Mouse (Mus musculus): ENCODE results near the gene Fbxo22.
A peak's percentile ranks its signal among the peaks of the same experiment; 100 is the strongest.
"Not testable (repeated sequence)": the region's sequence is repeated elsewhere in the genome, so short reads cannot be mapped to it uniquely, and the experiment has no call there.

Fbxo22 gene

DNA sequence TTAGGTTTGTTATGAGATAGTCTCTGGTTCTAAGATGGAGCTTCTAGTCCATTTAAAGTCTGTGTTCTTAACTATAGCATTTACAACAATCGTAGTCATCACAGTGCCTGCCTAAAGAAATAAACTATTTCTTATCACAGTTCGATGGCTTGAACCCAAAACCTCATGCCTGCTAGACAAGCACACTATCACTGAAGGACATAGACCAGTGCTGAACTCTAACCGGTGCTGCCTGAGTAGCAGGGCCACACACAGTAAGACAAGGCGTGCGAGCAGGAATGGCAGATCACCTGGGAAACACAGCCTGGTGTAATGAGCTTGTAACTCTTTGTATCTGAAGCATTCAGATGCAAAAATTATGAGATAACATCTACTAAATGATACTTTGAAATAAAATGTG is 32.1 kb downstream of the Fbxo22 start:
- no peak for DNase-seq

DNA sequence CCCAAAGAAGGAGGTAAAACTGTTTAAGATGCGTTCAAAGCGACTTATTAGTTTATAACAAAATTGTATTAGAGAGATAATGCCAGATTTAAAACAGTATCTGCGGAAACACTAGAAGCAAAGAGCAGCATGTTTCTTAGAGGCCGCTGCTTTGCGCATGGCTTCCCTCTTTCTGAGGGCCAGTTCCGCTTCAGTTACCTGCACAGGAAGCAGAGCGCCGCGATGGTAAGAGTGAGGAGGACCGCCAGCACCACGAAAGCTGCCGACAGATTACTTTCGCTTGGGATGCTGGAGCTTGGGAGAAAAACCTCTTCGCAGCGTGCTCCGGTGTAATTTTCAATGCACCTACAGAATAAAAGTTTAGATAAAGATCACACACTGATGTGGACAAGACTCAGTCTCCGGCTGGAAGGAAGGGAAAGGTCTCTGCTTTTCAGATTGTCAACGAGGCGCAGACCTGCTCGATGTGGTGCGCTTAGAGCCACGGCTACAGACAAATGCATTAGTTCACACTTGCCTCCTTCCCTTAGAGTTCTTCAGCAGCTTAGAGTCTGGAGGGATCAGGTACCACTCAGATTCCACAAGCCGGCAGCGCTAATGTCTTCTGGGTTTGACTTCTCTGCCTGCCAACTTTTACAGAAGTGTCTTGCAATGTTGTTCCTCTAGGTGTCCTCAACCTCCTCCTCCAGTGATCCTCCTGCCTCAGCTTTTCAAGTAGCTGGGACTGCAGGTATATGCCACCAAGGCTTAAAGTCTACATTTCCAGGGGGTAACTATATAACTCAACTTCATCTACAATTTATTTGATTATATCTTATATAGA is 33.3 kb downstream of the Fbxo22 start:
- DNase-seq: peak; percentile 26 to 31

DNA sequence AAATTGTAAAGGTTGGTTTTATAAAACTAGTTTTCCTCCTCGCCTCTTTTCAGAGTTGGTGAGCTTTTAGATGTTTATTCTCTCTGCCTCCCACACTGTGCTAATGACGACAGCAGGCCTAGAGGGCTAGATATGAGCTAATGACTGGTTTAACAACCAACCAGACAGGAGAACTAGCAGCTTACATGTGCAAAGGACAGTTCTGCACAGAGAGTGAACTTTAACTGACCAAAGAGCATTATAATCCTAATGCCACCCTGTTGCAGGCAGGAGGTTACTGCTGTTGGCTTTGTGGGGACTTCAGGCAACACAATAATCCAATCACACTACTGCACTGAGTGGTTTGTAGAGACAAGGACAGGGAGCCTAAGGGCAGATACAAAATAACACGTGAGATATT is 34.6 kb downstream of the Fbxo22 start:
- DNase-seq: no peak

DNA sequence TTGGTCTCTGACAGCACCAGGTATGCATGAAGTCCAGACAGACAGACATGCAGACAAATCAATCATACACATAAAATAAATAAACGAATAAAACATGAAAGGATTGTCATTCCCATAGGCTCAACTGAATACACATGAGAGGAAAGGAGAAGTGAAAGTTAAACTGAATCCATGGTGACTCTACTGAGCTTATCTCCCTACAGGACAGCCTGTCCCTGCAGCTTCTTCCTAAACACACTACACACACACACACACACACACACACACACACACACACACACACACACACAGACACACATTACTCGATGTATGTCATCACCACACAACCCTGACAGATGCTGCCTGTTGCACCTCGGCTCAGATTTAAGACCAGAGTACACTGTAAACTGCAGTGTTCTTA is 35.4 kb downstream of the Fbxo22 start:
- DNase-seq: no peak

DNA sequence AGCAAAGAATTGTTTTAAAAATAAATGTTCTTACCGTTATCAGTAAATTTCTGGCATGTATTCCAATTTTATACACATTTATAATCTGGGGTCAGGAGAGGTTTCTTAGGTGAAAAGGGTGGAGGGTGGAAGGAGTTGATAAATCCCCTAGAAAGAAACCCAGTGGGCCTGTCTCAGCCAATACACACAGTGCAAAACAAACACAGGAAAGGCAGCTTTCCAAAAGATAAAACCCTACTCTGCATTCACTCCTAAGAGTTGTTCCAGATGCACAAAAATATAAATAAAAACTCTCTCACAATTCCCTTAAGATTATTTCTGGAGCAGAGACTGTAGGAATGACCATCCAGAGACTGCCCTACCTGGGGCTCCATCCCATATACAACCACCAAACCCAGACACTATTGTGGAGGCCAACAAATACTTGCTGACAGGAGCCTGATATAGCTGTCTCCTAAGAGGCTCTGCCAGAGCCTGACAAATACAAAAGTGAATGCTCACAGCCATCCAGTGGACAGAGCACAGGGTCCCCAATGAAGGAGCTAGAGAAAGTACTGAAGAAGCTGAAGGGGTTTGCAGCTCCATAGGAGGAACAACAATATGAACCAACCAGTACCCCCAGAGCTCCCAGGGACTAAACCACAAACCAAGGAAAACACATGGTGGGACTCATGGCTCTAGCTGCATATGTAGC is 36.5 kb downstream of the Fbxo22 start:
- not testable (repeated sequence) for DNase-seq

DNA sequence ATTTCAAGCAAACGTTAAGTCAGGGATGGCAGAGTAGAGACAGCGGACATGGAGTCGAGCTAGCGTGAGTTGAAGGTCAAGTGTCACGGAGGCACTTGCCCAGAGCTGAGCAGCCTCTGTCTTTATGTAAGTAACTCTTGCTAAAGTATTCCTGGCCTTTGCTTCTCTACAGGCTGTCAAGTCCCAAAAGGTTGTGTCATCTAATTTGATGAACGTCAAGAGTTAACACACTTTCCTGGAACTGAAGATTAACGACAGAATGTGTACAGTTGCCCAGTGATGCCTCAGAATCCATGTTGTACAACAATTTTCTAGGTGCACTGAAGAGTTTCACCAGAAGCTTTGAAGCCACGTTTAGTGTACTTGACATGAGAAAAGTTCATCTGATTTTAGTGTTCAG is 37.7 kb downstream of the Fbxo22 start:
- no peak for DNase-seq

DNA sequence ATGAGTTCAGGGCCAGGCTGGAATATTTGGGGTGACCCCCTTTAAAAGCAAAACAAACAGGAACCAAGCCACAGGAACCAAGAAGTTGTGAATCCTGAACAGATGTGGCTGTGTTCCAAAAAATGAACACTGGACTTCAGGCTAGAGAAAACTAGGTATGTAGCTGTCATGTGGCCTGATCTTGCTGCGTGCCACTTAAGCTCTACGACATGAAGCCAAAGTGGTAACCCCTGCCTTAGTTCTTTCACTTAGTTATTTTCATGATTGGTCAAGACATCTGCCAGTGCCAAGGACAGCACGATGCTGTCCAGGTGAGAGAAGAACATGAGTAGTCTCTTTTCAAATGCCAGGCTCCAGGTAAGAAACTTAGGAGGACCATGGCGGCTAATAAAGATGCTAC is 38.2 kb downstream of the Fbxo22 start:
- no peak for DNase-seq

DNA sequence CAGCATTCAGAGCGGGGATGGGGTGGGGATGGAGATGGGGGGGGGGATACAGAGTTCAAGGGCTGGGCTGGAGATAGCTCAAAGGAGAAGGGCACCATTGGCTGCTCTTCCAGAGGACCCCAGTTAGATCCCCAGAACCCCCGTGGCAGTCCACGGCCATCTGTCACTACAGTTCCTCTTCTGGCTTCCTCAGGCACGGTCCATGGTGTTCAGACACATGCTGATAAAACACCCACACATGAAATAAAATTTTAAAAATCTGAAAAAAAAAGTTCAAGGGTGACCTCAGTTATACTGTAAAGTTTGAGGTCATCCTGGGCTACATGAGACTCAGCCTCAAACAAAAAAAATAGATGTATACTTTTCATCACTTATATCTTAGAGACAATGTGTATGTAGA is 39.7 kb downstream of the Fbxo22 start:
- DNase-seq: no peak

DNA sequence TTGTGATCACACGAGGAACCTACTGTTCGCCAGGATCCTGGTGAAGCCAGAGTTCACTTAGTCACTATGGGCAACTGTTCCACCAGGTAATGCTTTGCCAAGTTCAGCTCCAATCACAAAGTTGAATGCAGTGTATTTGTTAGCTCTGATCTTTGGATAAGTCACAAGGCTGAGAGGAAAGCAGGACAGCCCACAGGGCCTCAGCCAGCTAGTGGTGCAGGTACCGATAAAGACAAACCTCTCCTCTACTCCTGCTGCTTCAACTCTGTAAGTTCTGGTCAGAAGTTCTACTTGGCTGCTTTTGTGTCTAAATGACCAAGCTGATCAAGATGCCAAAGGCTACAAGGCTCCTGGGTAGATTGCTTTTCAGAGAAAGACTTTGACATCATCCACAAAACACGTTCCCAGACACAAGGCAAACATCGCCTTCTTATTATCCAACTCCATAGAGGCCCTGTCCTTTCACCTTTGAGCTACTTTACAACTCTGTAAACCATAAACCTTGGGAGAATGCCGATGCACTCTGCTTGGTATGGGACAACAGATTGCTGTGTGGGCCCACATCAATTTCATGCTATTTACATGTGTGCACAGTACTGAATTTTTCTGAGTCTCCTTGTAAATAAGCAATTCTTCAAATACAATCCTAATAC is 42.0 kb downstream of the Fbxo22 start:
- no peak for DNase-seq

DNA sequence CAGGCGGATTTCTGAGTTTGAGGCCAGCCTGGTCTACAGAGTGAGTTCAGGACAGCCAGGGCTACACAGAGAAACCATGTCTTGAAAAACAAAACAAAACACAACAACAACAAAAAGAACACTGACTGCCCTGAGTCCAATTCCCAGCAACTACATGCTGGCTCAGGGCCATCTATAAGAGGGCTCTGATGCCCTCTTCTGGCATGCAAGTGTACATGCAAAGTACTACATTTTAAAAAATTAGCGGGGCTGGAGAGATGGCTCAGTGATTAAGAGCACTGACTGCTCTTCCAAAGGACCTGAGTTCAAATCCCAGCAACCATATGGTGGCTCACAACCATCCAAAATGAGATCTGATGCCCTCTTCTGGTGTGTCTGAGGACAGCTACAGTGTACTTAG is 43.4 kb downstream of the Fbxo22 start:
- not testable (repeated sequence) for DNase-seq

DNA sequence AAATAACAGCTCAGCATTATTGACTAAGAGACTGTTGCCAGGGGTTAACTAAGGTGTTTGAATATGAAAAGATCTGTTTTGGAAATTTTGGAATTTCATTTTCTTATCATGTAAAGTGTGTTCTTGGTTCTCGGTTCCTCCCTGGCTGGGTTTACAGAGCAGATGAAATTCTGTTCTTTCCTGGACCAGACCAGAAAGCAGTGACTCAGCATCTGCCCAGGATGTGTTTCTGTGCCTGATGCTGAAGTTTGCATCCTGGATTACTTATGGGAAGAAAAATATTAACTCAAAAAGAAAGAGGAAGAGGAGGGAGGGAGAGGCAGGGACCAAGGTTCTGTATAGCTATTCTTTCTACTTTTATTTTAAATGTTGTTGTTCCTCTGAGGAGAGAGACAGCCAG is 45.1 kb downstream of the Fbxo22 start:
- DNase-seq: no peak

DNA sequence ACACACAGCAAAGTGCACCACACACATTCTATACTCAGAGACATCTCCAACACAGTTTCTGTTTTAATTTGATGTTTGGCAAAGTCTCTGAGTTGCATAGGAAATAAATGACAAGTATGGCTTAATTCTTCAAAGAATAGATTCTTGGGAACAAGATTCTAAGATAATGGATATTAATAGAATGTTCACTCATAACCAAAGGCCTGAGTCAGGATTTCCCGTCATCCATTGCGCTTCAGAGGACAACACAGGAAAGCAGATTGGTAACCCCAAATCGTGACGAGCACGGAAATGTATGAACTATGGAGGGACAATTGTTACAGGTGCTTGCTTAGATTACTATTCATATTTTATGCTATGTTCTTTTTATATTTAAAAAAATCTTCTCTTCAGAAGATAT is 46.3 kb downstream of the Fbxo22 start:
- no peak for DNase-seq

DNA sequence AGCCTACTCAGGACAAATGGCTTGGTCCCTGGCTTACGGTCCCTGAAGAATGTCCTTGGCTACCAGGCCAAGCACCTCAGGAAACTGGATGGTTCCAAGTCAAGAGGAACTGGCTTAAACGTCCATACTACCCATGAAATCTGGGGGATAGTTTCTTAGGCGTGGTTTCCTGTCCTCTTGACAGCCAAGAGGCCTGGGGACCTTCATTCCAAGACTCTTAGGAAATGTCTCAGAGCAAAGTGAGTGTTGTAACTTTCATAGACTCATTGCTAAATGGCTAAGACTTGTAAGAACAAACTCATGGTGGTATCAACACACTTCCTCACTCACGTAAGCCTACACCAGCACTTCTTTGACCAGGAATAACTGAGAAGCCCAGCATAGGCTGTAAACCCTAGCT is 46.9 kb downstream of the Fbxo22 start:
- DNase-seq: no peak

DNA sequence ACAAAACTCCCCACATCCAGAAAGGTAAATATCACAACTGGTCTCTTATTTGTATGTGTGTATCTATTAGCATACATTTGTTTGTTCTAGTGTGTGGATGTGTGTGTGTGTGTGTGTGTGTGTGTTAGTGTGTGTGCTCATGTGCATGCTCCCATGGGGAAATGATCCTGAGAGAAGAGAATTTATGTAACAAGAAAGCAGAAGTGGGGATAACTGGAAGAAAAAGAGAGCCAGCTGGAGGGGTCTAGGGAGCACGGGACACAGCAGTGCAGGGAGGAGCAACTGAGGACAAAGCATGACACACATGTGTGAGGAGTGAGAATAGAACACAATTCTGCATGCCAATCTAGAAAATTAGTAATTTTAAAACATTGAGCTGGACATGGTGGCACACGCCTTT is 48.4 kb downstream of the Fbxo22 start:
- DNase-seq: no peak

DNA sequence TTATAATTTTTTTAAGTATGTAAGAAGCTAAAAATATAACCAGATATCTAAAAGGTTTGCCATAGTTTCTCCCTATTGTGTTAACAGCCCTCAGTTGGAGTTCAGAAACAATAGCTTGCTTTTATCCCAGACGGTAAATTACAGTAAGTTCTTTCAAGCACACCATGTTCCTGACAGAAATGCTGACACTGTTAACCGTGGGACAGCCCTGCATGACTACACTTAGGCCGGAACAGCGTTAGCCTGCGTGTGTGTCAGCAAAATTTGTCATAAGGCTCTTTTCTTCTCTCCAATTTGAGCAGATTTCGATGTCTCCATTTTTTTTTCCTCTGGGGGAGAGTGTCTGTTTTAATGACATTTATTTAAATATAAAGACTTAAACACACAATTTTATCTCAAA is 51.0 kb downstream of the Fbxo22 start:
- DNase-seq: no peak

DNA sequence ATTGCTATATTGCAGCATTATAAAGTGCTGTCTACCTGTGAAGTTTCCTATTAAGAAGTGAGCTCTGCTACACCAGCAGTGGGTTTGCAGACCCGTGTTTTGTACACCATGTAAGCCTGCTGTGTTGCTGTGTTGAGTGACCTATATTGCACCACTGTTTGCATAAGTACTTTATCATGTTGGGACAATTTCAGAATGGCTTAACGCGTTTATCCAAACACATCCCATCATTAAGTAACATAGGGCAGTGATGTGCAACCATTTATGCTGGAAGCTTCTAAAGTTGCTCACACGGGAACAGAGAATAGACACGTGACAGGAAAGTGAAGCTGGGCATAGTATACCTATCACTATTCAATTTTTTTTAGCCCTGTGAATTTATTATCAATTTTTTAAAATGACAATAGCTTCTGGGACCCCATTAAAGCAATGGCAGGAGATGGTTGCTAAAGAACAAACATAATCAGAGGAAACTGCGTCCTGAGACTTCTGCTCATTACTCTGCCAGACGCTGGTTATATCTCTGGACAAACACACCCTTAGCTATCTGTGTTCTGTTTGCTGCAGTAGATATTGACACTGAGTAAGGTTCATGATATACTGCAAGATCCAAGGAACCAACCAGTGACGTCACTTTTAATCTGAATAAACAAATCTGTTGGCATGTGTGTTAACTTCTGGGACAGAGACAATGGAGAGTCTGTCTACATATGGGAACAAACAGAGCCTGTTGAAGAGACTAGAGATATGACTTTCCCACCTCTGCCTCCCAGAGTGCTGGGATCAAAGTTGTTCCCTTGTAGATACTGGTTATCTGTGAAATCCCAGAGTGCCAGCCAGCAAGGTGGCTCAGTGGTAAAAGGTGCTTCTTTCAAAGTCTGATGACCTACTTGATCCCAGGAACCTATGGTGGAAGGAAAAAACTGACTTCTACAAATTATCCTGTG is 55.9 kb downstream of the Fbxo22 start:
- DNase-seq: no peak

DNA sequence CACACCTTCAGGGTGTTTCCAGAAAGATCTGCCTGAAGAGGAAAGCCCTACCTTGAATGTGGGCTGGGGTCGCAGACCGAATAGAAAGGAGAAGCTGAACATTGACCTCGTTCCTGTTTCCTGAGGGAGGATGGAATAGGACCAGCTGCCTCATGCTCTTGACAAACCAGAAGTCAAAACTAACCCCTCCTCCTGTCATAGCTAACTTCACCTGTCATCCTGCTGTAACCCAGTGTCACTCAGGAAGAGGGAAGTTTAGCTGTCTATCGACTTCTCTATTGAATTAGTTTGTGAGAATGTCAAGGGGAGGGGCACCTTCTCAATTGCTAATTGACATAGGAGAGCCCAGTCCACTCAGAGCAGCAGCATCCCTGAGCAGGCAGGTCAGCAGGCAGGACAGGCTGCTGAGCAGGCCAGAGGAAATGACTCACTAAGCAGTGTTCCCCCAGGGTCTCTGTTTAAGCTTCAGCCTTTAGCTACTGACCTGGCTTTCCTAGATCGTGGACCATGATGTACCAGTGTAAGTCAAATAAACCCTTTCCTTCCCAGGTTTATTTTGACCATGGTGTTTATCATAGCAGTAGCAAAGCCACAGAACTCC is 63.3 kb downstream of the Fbxo22 start:
- peak; percentile 7 to 22 for DNase-seq

DNA sequence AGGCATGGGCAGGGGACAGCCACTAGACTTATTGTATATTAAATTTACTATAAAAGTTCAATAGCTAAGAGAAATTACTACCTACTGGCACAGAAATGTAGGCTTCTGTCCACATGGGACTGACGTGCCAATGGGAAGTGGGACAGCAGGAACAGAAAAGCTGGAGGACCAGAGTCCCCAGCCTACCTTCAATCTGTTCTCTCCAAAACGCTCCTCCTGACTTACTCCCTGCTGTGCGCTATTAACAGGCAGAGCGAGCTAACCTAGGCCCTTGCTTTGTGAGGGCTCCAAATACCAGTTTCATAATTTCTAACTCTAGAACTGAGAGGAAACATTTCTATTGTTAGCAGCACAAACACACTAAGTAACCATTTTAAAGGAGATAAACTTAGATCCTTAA is 65.2 kb downstream of the Fbxo22 start:
- DNase-seq: peak; percentile 70 to 82

All from cerebellum, postnatal 25 days (tissue).